Mouse (Mus musculus) T-helper 17 cell (primary cell): ENCODE measurements around the gene Olfr1057.
"Not testable (repeated sequence)": the region's sequence is repeated elsewhere in the genome, so short reads cannot be mapped to it uniquely, and the experiment has no call there.

Experiments
- in situ Hi-C, 2 experiments: fragments of 300-600 bp; cut with MboI, MseI; formaldehyde crosslinking; loops; 1 replicate in 1 of 2; 2 replicates in 1 of 2; pipeline ENCODE4 v1.15.1; 2025; ENCODE audit warnings: high pct_unique_total_duplicates in 2 of 2

The Olfr1057 gene

DNA sequence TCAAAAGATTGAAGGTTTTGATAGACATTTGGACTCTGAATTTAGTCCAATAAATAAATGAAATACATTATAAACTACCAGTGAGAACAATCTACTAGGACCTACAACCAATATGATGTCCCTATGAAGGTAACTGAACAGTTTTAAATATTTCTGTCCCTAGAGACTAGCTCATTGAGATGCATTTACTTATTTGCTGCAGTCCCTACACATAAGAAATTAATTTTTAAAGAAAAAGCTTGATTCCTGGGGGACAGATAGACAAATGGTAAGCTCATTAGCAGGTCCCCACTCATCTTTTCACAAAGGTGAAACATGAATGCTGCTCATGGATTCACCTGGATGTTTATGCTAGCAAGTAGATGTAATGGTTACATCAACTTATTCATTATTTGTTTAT lies at the start of gene Olfr1057:
Gene Olfr1057 (minus strand): TSS at position 101 of the 400 bp plus-strand sequence.
- in situ Hi-C loops, result no loop called here

DNA sequence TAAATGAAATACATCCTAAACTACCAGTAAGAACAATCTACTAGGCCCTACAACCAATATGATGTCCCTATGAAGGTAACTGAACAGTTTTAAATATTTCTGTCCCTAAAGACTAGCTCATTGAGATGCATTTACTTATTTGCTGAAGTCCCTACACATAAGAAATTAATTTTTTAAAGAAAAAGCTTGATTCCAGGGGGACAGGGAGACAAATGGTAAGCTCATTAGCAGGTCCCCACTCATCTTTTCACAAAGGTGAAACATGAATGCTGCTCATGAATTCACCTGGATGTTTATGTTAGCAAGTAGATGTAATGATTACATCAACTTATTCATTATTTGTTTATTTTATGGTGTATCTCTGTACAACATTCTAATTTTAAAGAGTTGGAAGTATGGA lies 48.5 kb upstream of the Olfr1057 start, which contains the start of gene Olfr1062:
Gene Olfr1062 (minus strand): TSS at position 101 of the 400 bp plus-strand sequence.
- in situ Hi-C loops, result not testable (repeated sequence)

DNA sequence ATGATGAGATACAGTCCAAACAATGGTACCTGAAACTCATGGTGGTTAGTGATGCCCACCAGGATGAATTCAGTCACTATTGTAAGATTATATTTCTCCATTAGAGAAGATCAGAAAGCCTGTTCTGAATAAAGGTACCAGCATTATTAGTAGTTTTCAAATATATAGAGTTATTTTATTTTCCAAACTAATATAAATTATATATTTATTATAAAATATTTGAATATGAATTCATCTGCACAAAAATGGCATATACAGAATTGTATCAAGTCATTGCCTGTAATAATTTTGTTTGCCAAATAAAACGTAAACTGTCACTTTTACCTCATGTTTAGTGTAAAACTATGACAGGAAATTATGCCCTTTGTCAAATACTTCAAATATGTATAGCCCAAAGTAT lies 35.8 kb upstream of the Olfr1057 start, which contains the start of gene Olfr1061:
Gene Olfr1061 (minus strand): TSS at position 101 of the 400 bp plus-strand sequence.
- in situ Hi-C loops, result no loop called here

DNA sequence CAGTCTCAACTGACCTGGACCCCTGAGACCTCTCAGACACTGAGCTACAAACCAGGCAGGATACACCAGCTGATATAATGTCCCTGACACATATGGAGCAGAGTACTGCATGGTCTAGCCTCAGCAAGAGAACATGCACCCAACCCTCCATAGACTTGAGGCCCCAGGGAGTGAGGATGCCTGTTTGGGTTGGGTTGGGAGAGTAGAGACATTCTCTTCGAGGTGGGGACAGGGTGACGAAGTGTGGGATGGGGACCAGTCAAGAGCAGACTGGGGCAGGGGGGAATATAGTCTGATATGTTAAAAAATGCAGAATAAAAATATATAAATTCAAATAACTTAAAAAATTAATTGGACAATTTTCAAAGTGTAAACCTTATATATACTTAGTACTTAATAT lies 16.9 kb upstream of the Olfr1057 start:
- in situ Hi-C loops, result no loop called here

DNA sequence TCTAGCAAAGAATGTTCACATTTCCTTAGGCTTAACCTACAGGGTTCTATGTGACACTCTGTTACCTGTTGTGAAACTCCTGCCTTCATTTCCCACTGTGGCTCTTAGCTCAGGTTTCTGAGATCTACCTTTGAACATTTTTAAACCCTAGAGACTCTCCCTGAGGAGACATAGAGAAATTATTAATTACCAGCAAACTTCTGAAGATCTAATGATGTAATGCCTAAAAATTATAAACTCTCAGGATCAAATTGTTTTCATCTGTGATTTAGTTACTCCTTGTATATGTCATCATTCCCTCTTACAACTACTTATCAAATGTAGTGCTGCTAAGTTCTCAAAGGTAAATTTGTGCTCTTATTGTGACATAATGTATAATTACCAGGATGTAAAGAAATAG lies 10.3 kb upstream of the Olfr1057 start, which contains the start of gene Olfr1058:
Gene Olfr1058 (minus strand): TSS at position 101 of the 400 bp plus-strand sequence.
- in situ Hi-C loops, result not testable (repeated sequence)

DNA sequence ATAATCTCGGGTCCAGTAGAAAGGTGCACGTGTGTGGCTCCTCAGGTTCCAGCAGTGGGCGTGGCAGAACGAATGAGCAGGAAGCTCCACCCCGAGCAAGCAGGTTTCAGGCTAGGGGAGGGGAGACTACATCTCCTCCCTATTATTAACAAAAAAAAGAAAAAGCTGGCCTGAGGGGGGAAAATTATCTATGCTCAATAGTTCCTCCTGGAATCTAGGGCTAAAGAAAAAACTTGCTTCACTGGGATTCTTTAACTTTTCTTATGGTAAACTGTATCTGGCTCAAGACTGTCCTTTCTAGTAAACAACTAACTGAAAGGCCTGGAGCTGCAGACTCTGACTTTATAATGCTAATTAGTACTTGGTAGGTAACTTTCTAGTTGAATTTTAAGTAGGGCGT lies 11.9 kb downstream of the Olfr1057 start:
- in situ Hi-C loops, result loop anchor here in 1 of 2 experiments (5.0 kb wide), 1 partner anchor 49 kb away; the partner anchor contains the start of gene Olfr1053

DNA sequence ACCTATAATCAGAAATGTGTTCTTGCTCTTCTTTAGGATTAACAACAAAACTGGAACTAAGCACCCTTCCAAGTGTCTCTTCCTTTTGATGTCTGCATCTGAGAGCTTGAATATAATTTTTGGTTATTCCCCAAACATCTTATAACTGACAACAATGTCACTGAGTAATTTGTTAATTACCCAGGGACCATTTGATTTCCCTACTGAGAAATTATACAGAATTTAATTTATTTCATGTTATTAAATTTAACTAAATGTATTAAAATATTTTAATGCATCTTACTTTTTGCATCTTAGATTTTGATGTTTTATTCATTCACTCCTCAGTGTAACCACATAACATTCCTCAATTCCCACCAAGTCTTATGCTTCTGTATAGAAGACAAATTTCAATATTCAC lies 15.8 kb downstream of the Olfr1057 start, which contains the start of gene Olfr1056:
Gene Olfr1056 (minus strand): TSS at position 101 of the 400 bp plus-strand sequence.
- in situ Hi-C loops, result no loop called here

DNA sequence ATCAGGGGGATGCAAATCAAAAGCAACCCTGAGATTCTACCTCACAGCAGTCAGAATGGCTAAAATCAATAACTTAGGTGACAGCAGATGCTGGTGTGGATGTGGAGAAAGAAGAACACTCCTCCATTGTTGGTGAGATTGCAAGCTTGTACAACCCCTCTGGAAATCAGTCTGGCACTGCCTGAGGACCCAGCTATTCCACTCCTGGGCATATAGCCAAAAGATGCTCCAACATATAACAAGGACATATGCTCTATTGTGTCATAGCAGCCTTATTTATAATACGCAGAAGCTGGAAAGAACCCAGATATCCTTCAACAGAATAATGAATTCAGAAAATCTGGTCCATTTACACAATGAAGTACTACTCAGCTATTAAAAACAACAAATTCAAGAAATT lies 26.4 kb downstream of the Olfr1057 start:
- in situ Hi-C loops, result not testable (repeated sequence)

DNA sequence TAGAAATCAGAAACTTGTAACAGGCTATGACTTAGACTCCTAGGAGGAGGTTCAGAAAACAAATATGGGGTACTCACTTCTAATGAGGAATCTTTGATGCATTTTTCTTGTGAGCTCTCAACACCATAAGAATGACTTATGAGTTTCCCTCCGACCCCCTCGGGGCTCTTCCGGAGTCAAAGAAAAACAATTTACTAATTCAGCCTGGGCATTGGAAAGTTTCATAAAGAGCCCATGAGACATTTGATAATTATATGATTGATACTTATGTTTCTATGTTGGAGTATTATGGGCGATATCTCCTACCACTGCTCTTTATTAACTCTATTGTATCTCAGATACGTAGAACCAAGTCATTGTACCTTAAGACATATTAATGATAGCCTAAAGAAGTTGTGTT lies 28.0 kb downstream of the Olfr1057 start, which contains the start of gene Olfr1055:
Gene Olfr1055 (minus strand): TSS at position 101 of the 400 bp plus-strand sequence.
- in situ Hi-C loops, result no loop called here

DNA sequence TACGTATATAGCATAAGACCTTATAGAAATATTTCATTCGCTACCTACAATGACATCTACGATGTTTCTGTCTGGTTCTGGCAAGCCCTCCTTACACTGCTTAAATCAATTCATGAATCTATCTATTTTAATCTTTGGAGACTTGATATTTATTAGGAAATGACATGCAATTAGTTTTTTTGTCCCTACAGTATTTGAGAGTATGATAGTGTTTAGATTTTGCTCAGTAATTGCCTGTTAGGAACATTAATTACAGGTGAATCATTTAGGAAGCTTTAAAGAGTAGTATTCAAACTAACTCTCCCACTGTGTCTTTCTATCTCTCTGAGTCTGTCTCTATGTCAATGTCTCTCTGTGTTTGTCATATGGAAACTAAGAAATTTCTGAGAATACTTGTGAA lies 42.9 kb downstream of the Olfr1057 start, which contains the start of gene Olfr1054:
Gene Olfr1054 (minus strand): TSS at position 101 of the 400 bp plus-strand sequence.
- in situ Hi-C loops, result no loop called here
